Mouse (Mus musculus) bone marrow macrophage, adult 2 months (primary cell): ENCODE measurements around the gene Paqr5.

ENCODE experiments used
- CTCF ChIP-seq: IDR thresholded peaks from 2 replicates; pipeline ENCODE4 v1.5.1; 2012; ENCODE audit warnings: low read depth, mild to moderate bottlenecking, low read length, moderate library complexity
- POLR2A ChIP-seq: IDR thresholded peaks from 2 replicates; pipeline ENCODE4 v1.6.1; 2012; ENCODE audit warnings: mild to moderate bottlenecking, low read depth, low read length, borderline replicate concordance

DNA sequence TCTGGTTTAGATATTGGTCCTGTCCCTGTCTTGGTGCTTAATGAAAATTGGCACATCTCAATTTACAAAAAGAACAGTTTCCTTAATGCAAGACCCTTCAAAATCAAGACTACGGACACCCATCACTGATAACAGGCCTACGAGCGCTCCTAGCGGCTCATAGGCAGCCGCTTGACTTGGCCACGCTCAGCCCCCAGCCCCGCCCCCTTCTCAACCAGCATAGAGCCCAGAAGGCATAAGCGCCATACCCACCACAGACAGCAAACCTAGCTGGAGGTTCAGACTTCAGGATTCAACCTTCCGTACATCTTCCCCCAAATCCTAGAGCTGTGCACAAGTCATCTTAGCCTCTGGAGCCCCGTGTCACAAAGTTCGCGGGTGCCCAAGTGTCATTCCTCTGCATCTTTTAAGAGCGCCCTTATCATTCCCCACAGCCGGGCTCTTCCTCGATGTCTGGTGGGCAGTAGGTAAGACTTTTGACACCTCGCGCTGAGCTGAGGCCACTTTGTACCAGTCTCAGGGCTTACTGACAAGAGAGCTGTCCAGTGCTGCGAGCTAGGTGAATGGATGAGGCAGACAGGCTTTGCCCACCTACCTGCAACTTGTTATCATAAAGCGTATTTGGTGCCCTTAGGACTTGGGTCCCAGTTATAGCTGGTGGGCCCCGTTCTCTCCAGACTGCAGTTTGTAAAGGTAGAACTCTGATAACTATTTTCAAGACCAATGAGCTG is 116.0 kb downstream of the Paqr5 start:
- TF ChIP-seq POLR2A (no peak), CTCF (no peak)
